Mouse (Mus musculus) MEL (cell line): ENCODE results near the gene Celsr1. TPM values are rescaled to one million over a fixed set of nuclear protein-coding genes. Genes with fewer than 3 reads are reported as not detected.

ENCODE experiments used
- DNase-seq: peaks from one replicate; pipeline ENCODE4 v3.0.0; 2011; ENCODE audit warnings: low read depth, low spot score
- H3K27ac ChIP-seq: 2 replicates; pipeline ENCODE4 v1.5.1; 2012; ENCODE audit warnings: low read depth, mild to moderate bottlenecking, control low read depth, low read length, moderate library complexity; ENCODE audit not compliant: control insufficient read depth
- H3K27me3 ChIP-seq, 2 experiments: fragments of 150-350 bp in 1 of 2; sonication (generic) in 1 of 2; 2 replicates each; pipeline ENCODE4 v1.6.1; 2012; ENCODE audit warnings: low read length in 2 of 2, mild to moderate bottlenecking in 2 of 2, improper control_type of control experiment in 1 of 2, moderate library complexity in 1 of 2; ENCODE audit not compliant: insufficient read depth in 2 of 2, control insufficient read depth in 1 of 2
- H3K36me3 ChIP-seq, 2 experiments: 2 replicates each; pipeline ENCODE4 v1.6.1; 2012 to 2014; ENCODE audit warnings: low read length in 2 of 2, improper control_type of control experiment in 1 of 2, inconsistent platforms in 1 of 2, mild to moderate bottlenecking in 1 of 2; ENCODE audit not compliant: insufficient read depth in 2 of 2, control insufficient read depth in 1 of 2
- H3K4me1 ChIP-seq, 2 experiments: fragments of 150-350 bp in 1 of 2; sonication (generic) in 1 of 2; 2 replicates each; pipeline ENCODE4 v1.6.1; 2012; ENCODE audit warnings: low read length in 2 of 2, improper control_type of control experiment in 1 of 2, mild to moderate bottlenecking in 1 of 2; ENCODE audit not compliant: insufficient read depth in 2 of 2, control insufficient read depth in 1 of 2
- H3K4me3 ChIP-seq, 2 experiments: fragments of 150-350 bp in 1 of 2; sonication (generic) in 1 of 2; 2 replicates each; pipeline ENCODE4 v1.5.1; 2012; ENCODE audit warnings: low read depth in 2 of 2, low read length in 2 of 2, mild to moderate bottlenecking in 2 of 2, moderate library complexity in 2 of 2, control low read depth in 1 of 2, improper control_type of control experiment in 1 of 2; ENCODE audit not compliant: control insufficient read depth in 1 of 2, insufficient read depth in 1 of 2
- H3K79me2 ChIP-seq: 2 replicates; pipeline ENCODE4 v1.6.1; 2012; ENCODE audit warnings: mild to moderate bottlenecking, low read length, moderate library complexity; ENCODE audit not compliant: control insufficient read depth, poor library complexity, insufficient read depth
- H3K9ac ChIP-seq: 2 replicates; pipeline ENCODE4 v1.6.1; 2012; ENCODE audit warnings: low read depth, mild to moderate bottlenecking, control low read depth, low read length, moderate library complexity; ENCODE audit not compliant: control insufficient read depth, poor library complexity, severe bottlenecking
- H3K9me3 ChIP-seq: fragments of 150-350 bp; sonication (generic); replicated peaks from 2 replicates; pipeline ENCODE4 v1.6.1; 2012; ENCODE audit warnings: mild to moderate bottlenecking, low read length, improper control_type of control experiment, moderate library complexity; ENCODE audit not compliant: insufficient read depth
- BHLHE40 ChIP-seq: IDR thresholded peaks from 2 replicates; pipeline ENCODE4 v1.6.1; 2012; ENCODE audit warnings: low read depth, mild to moderate bottlenecking, inconsistent platforms, low read length, improper control_type of control experiment, borderline replicate concordance
- CHD1 ChIP-seq: IDR thresholded peaks from 2 replicates; pipeline ENCODE4 v1.6.1; 2012; ENCODE audit warnings: low read depth, mild to moderate bottlenecking, inconsistent platforms, low read length, improper control_type of control experiment
- E2F4 ChIP-seq: IDR thresholded peaks from 2 replicates; pipeline ENCODE4 v1.6.1; 2011; ENCODE audit warnings: low read depth, low read length, improper control_type of control experiment, borderline replicate concordance
- MAFK ChIP-seq: IDR thresholded peaks from 2 replicates; pipeline ENCODE4 v1.6.1; 2011; ENCODE audit warnings: low read depth, mild to moderate bottlenecking, low read length, improper control_type of control experiment, borderline replicate concordance
- MAZ ChIP-seq: IDR thresholded peaks from 2 replicates; pipeline ENCODE4 v1.6.1; 2012; ENCODE audit warnings: low read depth, mild to moderate bottlenecking, inconsistent platforms, low read length, improper control_type of control experiment
- MXI1 ChIP-seq: IDR thresholded peaks from 2 replicates; pipeline ENCODE4 v1.6.1; 2011; ENCODE audit warnings: mild to moderate bottlenecking, low read depth, low read length, improper control_type of control experiment
- MYB ChIP-seq: IDR thresholded peaks from 2 replicates; pipeline ENCODE4 v1.6.1; 2011; ENCODE audit warnings: mild to moderate bottlenecking, low read depth, low read length, improper control_type of control experiment
- POLR2A ChIP-seq, 2 experiments: IDR thresholded peaks; 2 replicates each; pipeline ENCODE4 v1.6.1; 2011 to 2012; ENCODE audit warnings: low read length in 2 of 2, mild to moderate bottlenecking in 2 of 2, control low read depth in 1 of 2, improper control_type of control experiment in 1 of 2, low read depth in 1 of 2, moderate library complexity in 1 of 2; ENCODE audit not compliant: control insufficient read depth in 1 of 2, insufficient read depth in 1 of 2, poor library complexity in 1 of 2
- POLR2AphosphoS2 ChIP-seq: IDR thresholded peaks from 2 replicates; pipeline ENCODE4 v1.6.1; 2011; ENCODE audit warnings: low read length, improper control_type of control experiment
- POLR2AphosphoS5 ChIP-seq: IDR thresholded peaks from 2 replicates; pipeline ENCODE4 v1.6.1; 2012; ENCODE audit warnings: low read depth, borderline replicate concordance, mild to moderate bottlenecking, inconsistent platforms, low read length, moderate library complexity, mixed read lengths
- RCOR1 ChIP-seq: IDR thresholded peaks from 2 replicates; pipeline ENCODE4 v1.6.1; 2012; ENCODE audit warnings: low read depth, mild to moderate bottlenecking, inconsistent platforms, low read length, improper control_type of control experiment
- SIN3A ChIP-seq: IDR thresholded peaks from 2 replicates; pipeline ENCODE4 v1.6.1; 2012; ENCODE audit warnings: low read length, improper control_type of control experiment, inconsistent platforms
- TBP ChIP-seq: IDR thresholded peaks from 2 replicates; pipeline ENCODE4 v1.8.0; 2011; ENCODE audit warnings: low read depth, low read length, improper control_type of control experiment
- TCF12 ChIP-seq: IDR thresholded peaks from 2 replicates; pipeline ENCODE4 v1.6.1; 2014; ENCODE audit warnings: low read depth, mild to moderate bottlenecking, inconsistent platforms, low read length, improper control_type of control experiment, moderate library complexity
- UBTF ChIP-seq: IDR thresholded peaks from 2 replicates; pipeline ENCODE4 v1.6.1; 2012; ENCODE audit warnings: low read depth, mild to moderate bottlenecking, inconsistent platforms, low read length, improper control_type of control experiment, moderate library complexity, borderline replicate concordance; ENCODE audit not compliant: insufficient read depth
- USF2 ChIP-seq, 2 experiments: IDR thresholded peaks; 2 replicates each; pipeline ENCODE4 v1.6.1; 2011 to 2012; ENCODE audit warnings: improper control_type of control experiment in 2 of 2, low read length in 2 of 2, borderline replicate concordance in 1 of 2, inconsistent platforms in 1 of 2, low read depth in 1 of 2, mild to moderate bottlenecking in 1 of 2; ENCODE audit not compliant: insufficient read depth in 1 of 2
- ZKSCAN1 ChIP-seq: IDR thresholded peaks from 2 replicates; pipeline ENCODE4 v1.6.1; 2012; ENCODE audit warnings: low read depth, mild to moderate bottlenecking, inconsistent platforms, low read length, improper control_type of control experiment, moderate library complexity
- polyA plus RNA-seq, 2 experiments: library from polyadenylated mRNA; stranded (reverse) in 1 of 2; unstranded in 1 of 2; fragments of >175 nt in 1 of 2; fragments of >200 nt in 1 of 2; gene quantifications; 2 replicates each; pipeline versions ENCODE4 v1.2.1 to v1.2.4; 2012; ENCODE audit warnings: low replicate concordance in 2 of 2, low read depth in 1 of 2; ENCODE audit not compliant: insufficient read length in 2 of 2, insufficient read depth in 1 of 2, missing spikeins in 1 of 2
- total RNA-seq: library from RNA; depleted of rRNA; stranded (reverse); fragments of 300-350 nt; gene quantifications from 2 replicates; pipeline ENCODE4 v1.2.3, GENCODE M21; 2012

Gene Celsr1
- total and polyA plus RNA-seq, 3 experiments = 0.12 to 0.42 TPM; not detected in 1

DNA sequence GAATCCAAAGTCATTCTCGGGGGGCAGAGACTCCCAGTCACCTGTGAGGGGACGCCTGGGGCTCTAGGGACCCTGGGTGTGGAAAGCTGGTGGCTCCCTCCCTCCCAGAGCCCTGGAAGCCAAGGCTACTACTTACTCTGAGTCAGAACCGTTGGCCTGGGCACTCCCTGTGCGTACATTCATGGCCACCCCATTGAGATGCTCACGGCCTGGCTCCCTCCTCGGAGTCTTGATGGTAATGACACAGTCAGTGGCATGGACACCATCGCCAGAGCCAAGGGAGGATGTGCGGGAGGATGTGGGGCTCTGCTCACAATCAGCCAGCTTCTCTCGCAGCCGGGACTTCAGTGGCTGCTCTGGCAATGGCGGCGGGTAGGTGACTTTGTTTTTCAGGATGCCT lies 132.8 kb downstream of the Celsr1 start:
- TF ChIP-seq BHLHE40 = no peak
- no peak for TF ChIP-seq POLR2AphosphoS5
- no peak for TF ChIP-seq USF2 (IDR thresholded peaks at IDR 0.05; ENCODE audit: borderline replicate concordance in 1 of 2, insufficient read depth in 1 of 2, low read depth in 1 of 2, low read length in 2 of 2)
- no peak for TF ChIP-seq SIN3A
- no peak for TF ChIP-seq MYB
- TF ChIP-seq POLR2AphosphoS2 = no peak
- no peak for DNase-seq
- H3K36me3 ChIP-seq = peaks cover 0 to 2% of the 10 kb centered on the region in 2 experiments; a peak in 1 of 4 replicates
- no peak overlapping the region for H3K27ac ChIP-seq
- H3K4me1 ChIP-seq = peaks cover 0 to 19% of the 10 kb centered on the region in 2 experiments; a peak in 3 of 4 replicates
- no peak overlapping the region for H3K4me3 ChIP-seq
- H3K9ac ChIP-seq = no peak overlapping the region
- no peaks in the 10 kb centered on the region for H3K27me3 ChIP-seq
- no peaks in the 10 kb centered on the region for H3K79me2 ChIP-seq
- no peaks in the 10 kb centered on the region for H3K9me3 ChIP-seq

GRCm38 (mm10) chr15:85900318-85900717 lies 133.3 kb downstream of the Celsr1 start:
- no peak overlapping the region for H3K27ac ChIP-seq
- no peaks in the 10 kb centered on the region for H3K79me2 ChIP-seq
- H3K36me3 ChIP-seq = peaks cover 0 to 2% of the 10 kb centered on the region in 2 experiments; a peak in 1 of 4 replicates
- H3K4me1 ChIP-seq = peaks cover 0 to 19% of the 10 kb centered on the region in 2 experiments; a peak in 3 of 4 replicates
- H3K9me3 ChIP-seq = no peaks in the 10 kb centered on the region
- H3K4me3 ChIP-seq = no peak overlapping the region
- no peak overlapping the region for H3K9ac ChIP-seq
- no peaks in the 10 kb centered on the region for H3K27me3 ChIP-seq
- no peak for DNase-seq
- TF ChIP-seq E2F4 = no peak
- no peak for TF ChIP-seq MAZ
- TF ChIP-seq UBTF = no peak
- TF ChIP-seq USF2 (IDR thresholded peaks at IDR 0.05; ENCODE audit: borderline replicate concordance in 1 of 2, insufficient read depth in 1 of 2, low read depth in 1 of 2, low read length in 2 of 2) = no peak
- TF ChIP-seq MAFK = no peak
- TF ChIP-seq TBP = no peak
- no peak for TF ChIP-seq CHD1
- no peak for TF ChIP-seq RCOR1
- no peak for TF ChIP-seq MXI1
- TF ChIP-seq BHLHE40 = no peak
- no peak for TF ChIP-seq POLR2AphosphoS2
- no peak for TF ChIP-seq TCF12
- no peak for TF ChIP-seq POLR2A (IDR thresholded peaks at IDR 0.05; ENCODE audit: control insufficient read depth in 1 of 2, insufficient read depth in 1 of 2, low read depth in 1 of 2, low read length in 2 of 2, poor library complexity in 1 of 2)
- TF ChIP-seq ZKSCAN1 = no peak
